Mouse (Mus musculus) cerebellum, postnatal 25 days (tissue): ENCODE results near the gene Zmiz1.

ENCODE experiments used
- DNase-seq, 2 experiments: peaks; one replicate each; pipeline ENCODE4 v3.0.0; 2021; ENCODE audit warnings: mixed read lengths in 2 of 2

Zmiz1 gene

DNA sequence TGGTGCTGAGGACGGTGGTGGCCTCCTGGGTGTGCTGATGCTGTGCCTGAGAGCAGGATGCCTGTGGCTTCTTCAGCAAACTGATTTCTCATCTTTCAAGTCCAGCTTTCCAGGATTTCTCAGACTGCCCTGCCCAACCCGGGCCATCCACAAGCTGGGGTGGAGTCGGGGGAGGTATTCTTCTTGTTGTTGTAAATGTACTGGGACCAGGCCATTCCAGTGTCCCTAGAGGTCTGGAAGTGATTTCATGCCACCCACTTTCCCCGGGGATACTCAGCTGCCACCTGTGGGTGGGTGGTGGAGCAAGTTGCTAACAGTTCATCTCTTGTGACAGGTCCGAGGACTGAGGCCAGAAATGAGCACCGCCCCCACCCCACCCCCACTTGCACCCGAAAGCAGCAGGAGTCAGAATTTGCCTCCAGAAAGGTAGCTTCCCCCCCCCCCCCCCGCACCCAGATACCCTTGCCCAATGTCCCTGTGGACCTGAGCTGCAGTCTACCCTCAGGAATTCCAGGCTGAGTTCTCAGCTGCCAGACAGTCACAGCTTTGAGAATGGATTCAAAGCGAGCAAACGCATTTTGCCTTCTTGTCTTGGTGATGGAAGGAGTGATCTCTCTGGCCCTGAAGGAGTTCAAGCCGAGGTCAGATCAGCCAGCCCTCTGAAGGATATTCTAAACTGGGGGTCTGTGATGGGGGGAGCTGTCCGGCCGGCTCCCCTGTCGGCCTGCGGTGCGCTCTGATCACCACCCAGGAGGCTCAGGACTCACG lies 2.1 kb upstream of the Zmiz1 start:
- peak; percentile 51 to 69 for DNase-seq

DNA sequence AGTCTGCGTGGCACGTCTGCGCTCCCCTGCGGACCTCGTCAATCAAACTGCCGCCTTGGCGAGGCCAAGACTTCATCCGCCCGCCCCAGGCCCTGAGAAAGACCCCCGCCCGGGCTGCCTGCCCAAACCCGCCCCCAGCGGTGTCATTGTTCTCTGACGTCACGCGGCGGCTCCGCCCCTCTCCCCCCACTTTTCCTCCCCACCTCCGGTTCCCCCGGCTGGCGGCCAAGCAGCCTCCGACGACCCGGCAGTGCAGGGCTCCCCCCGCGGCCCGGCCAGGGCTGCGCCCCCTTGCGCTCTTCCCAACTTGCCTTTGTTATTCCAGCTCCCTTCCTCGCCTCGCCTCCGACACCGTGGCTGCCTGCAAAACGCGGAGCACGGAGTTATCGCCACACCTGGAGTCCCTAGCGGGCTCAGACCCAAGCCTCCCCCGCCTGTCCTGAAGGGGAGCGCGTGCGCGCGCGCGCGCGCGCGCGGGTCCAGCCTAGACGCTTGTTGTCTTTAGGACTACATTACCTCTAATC lies 1.5 kb upstream of the Zmiz1 start:
- peak; percentile 99 to 100 for DNase-seq

DNA sequence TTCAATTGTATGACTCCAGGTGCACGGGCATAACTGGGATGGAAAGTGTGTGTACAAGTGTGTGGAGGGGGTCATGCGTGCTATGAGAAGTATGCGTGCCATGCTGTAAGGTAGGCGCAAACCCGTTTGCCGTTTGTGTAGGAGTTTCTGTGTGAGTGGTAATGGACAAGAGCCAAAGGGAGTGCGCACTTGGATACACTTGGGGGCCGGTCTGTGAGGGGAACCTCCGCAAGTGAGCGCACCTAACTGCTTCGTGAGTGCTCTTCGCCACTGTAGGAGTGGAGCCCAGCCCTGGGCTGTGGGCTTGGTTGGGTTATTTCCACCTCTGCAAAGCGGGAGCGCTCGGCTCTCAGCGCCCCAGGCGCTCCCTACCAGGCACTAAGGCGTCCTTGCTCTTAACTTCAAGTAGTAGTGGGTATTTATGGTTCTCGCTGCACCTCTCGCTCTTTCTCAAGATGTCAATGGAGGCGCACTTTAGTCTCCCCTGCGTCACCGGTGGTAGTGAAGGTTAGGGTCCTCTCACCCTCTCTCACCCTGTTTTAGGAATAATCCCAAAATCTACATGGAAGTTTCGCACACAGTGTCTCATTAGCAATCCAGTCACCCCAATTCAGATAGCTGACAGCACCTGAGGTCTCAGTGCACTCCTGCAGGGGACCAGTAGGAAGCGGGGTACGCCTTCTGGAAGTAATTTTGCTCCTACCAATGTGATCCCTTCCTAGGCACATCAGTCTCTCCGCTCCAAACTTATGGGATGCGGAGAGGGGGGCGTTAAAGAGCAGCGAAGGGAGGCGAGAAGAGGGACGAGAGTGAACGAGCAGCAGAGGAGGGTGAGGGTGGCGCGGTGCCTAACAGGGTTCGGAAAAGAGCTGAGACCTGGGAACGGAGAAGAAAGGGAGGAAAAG lies 622 bp upstream of the Zmiz1 start:
- DNase-seq, result peak; percentile 65 to 78

DNA sequence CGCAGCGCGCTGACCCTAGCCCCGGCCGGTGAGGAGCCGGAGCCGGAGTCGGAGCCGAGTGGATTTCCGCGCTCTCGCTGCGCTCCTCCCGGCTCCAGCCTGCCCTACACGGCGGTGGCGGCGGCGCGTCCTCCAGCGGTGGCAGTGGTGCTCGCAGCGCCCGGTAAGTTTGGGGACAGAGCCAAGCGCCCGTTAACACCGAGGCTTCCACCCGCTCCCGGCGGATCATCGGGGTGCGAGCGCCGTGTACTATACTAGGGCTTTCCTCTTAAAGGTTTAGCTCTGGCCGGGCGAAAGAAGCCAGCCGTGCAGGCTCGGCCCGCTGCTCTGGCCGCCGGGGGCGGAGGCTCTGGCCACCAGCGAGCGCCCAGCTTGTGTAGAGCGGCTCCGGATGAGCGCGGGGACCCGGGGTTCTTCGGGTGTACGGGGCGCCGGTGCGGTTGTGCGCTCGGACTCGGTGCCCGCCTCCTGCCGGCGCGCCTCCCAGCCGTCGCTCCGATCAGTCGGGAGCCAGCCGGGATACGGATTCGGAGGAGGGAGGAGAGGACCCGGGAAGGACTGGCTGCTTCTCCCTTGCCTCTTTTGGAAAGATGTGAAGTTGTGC lies 511 bp downstream of the Zmiz1 start:
- peak in 1 of 2 experiments; percentile 72 for DNase-seq

DNA sequence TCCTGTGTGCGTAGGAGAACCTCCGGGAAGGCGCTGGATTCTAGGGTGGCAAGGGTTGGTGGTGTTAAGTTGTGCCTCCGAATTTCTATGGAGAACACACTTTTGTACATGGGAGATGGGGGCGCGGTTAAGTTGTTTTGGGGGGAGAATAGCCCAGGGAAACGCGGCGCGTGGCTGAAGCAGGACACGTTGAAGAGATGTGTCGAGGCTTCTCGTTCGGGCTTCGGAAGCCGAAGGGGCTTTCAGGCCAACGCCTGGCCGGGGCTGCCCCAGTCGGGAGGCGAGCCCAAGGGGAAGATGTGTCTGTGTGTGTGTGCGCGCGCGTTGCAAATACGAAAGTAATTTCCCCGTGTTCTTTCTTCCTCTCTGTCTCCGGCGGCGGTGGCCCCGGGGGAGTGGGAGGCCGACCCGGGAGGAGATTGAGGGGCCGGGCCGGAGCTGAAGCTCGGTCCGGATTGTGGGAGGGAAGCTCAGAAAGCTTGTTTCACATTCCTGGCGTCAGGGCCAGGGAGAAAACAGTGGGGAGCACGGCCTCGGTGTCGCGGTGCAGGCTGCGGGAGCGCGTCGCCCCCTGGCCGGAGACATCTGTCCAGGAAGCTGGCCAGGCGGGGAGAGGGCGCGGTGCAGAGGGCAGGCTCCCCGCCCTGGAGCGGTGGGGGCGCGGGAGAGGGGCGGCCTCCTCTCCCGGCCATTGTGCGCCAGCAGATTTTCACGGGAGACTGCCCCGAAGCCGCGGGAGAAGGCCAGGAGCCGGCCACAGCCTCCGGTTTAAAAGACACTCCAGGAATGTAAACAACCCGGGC lies 1.2 kb downstream of the Zmiz1 start:
- peak; percentile 78 to 80 for DNase-seq

DNA sequence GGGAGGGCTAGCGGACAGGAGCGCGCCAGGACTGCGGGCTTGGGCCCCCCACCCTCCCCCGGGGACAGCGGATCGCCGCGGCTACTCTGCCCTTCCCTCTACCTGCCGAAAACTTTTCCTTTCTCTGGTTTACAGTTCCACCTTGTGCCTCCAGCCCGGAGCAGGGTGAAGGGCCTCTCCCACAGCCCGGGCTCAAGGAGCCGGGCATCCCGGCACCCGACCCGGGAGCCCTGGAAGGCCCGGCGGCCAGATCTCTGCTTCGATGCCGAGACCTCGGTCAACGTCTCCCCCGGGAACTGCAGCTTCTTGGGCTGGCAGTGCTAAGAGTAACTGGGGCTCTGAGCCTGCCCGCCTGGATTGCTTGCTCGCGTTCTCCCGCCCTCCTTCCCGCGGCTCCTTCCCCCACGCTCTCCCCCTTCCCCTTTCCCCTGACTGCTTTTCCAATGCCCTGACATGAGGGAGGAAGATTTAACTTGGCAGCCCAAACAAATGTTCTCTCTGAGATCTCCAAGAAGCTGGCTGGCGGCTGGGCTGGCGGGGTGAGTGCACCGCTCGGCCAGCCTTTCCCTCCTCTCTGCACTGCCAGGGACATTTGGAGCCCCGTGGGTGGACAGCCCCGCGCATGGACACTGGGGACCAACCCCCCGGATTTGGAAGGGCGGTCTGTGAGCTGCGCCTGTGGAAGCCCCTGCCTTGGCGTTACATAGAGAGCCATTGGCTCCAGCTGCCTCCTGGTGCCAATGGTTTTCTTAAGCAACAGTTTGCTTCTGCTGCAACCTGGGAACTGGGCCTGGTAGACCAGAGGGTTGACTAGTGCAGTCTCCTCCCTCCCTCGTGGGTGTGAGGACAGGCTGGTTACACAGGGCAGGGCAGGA lies 2.1 kb downstream of the Zmiz1 start:
- DNase-seq, result peak; percentile 77 to 79

DNA sequence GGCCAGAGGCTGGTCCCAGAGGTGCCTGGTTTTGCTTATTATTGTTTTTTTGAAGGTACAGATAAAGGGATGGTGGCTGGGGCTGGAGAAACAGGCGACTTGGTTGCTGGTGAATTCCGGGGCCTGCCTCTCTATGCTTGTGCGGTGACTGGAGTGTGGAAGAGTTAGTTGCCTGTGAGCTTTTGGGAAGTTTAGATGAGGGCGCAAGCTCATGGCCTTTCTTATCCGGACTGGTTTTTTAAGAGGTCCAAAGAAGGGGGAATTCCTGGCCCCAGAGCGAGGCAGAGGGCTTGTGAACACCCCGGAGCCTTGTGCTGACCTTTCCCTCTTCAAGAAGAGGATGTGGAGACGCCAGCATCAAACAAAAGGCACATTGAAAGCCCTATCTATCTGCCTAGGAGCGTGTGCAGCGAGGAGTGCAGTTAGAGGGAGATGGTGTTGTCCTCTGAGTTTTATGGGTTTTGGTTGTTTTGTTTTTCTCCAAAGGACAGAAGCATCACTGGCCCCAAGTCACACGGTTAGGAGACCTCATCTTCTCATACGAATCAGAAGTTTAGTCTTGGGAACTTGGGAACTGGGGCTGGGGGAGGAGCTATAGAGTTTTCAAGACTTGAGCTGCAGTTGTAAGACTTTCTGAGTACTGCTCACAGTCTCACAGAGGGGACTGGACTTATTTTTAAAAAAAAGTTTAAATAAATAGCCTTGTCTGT lies 2.8 kb downstream of the Zmiz1 start:
- peak in 1 of 2 experiments; percentile 15 for DNase-seq

DNA sequence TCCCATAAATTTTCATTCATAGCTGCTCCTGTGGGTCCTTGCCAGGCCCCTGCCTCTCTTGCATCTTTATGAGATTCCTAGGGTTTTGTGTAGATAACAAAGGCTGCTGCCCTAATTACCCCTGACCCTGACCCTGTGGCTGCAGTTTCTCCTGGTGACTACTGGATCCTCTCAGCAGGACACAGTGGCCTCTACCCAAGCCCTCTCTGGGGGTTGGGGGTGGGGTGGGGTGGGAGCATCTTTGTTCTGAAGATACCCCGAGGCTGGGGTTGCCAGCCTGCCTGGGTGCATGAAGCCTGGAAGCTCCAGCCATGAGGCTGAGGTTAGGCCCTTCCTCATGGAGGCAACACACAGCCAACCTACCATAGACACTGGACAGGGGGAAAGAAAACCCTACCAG lies 4.0 kb downstream of the Zmiz1 start:
- peak; percentile 22 to 24 for DNase-seq

DNA sequence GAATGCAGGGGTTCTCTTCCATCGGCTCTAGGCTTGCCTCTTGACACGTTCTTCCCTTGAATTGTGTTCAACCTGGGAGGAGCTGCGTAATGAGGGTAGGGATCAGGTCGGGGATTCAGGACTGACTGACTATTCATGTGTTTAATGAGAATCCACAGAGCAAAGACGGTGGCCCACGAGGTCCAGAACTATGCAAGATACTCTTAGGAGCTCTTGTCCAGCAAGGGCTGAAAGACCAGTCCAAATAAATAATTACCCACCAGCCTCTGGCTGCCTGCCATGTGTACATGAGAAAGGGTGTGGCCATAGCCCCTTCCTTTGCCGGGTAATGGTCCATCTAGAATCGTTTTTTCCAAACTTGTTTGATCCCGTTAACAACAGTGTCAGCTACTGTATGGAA lies 4.9 kb downstream of the Zmiz1 start:
- peak; percentile 46 to 57 for DNase-seq

DNA sequence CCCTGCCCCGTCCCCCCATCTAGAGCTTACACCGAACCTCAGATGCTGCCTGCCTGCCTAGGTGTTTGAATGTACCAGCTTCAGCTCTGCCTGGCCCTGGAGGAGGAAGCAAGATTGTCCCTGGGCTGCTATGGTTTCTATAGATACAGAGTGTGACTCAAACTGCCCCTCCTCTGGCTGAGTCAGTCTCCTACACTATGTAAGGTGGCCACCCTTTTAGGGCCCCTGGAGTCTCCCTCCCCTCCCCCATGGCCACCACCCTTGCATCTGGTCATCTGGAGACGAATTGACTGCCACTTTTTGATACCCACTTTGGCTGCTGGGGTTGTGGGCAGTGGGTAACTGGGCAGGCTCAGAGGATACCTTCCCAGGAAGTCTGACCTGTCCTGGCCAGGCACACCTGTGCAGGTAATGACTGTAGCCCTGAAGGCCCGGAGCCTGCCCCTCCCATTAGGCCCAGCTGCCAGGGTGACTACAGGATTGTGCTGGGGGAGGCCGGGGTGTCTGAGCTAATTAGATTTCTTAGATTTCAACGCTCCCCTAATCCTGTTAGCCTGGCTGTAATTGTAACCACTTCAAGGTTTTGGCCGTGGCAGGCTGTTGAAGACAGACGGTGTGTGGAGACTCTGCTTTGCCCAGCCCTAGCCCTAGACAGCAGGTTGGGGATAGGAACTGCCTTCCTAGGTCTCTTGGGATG lies 5.8 kb downstream of the Zmiz1 start:
- peak; percentile 25 to 33 for DNase-seq

DNA sequence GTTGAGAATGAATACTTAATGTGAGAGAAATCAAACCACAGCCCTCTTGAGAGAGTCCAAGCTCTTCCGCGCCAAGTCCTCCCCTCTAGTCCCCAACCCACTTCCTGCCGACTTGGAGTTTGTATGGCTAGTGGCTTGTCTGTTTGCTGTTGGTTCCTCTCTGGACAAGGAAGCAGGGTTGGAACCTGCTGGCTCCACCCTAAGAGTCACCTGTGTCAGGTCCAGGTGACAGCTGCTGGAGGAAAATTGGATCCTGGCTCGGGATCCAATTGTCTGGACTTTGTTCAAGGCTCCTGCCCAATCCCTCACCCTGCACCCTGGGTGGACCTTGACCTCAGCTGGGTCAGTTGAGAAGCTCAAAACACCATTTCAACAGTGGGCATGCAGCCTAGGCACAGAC lies 7.4 kb downstream of the Zmiz1 start:
- DNase-seq, result peak; percentile 32 to 43

DNA sequence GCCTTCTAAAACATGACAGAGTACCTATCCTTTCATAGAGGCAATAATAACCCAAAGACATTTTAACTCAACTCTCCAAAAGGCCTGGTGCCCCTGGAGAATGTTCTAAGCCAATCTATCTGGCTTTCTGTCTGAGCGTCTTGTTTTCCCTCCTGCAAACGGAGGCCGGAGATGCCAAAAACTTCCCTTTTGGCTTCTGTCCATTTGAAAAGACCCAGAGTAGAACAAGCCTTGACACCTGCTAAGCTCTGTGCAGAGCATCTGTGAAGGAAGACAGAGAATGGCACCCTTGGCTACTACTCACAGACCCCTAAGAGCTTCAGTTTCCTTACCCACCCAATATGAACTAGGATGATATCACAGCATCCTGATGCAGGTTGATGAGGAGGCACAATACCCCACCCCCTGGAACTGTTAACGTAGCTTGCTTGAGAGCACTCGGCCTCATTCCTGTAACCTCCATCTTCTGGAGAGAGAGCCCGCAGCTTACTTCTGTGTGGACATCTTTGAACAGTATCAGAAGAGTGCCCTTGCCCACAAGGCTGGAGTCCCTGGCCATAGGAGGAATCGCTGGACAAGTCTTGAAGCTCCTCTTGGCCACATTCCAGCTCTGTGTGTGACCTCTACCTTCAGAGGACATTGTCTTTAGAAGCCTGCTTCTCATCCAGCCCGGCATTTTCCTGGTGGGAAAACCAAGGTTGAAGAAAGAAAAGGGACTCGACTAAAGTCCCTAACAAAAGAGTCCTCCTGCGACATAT lies 9.1 kb downstream of the Zmiz1 start:
- peak; percentile 50 to 58 for DNase-seq

DNA sequence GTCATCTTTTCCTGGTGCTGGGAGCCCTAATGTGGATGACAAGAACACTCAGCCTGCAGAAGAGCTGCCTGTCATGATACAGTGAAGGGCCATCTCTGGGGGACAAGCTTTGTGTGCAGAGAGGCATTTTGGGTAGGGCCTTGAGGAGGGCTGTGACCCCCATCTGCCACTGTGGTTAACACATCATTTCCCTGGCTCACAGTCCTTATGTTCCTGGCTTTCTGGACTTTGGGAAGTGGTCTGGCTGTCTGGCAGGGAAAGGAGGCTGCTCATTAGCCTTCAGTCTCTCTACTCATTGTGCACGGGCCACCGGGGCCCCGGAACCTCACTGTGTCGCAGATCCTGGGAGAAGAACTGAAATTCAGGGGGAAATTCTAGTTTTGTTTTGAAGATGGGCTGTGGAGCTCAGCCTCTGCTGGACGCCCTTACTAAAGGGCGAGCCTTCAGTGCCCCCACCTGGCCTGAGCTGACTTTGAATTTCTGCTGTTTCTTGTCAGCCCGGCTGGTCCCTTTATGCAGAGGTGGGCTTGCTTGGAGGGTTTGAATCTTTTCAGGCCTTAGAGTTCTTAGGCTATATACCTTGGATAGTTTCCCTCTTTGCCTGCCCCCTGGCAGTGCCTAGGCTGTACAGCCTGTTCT lies 10.0 kb downstream of the Zmiz1 start:
- peak; percentile 45 to 50 for DNase-seq

DNA sequence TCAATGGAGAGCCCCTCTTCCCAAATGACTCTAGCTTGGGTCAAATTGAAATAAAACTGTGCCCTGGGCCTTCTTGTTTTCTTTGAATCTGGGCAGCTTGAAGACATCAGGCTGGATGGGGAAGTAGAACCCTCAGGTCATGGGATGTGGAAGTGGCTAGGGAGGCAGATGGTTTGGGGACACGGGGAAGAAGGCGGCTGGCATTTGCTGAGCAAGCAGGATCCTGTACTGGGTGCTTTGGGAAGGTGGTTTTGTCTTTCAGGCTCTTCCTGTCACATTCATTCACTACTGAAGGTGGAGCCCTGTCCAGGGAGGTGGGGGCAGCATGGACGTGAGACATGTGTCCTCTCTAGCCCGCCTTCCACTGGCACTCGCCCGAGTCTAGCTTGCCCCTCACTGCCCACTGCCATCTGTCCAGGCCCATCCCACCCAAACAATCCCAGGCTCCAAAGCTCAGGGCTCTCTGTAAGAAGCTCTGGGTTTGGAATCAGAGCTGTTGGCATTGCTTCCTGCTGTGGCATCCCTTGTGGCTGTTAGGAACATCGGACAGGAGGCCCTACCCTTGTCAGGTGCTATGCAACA lies 11.3 kb downstream of the Zmiz1 start:
- DNase-seq, result peak in 1 of 2 experiments; percentile 38

DNA sequence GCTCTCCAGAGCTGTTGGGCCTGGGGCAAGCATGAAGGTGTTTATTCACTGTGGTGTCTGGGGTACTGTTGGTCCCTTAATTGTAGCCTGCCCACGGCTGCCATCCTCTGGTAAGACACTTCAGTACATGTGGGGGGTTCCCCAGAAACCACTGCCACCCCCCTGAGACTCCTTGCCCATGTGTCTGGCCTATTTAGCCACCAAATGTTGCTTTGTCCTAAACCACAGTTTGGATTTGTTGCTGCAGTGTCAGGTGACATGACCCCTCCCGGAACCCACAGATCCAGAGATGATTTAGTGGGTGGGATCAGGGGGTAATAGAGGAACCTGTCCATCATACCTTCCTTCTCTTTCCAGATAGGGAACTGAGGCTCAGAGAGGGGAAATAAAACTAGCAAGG lies 12.1 kb downstream of the Zmiz1 start:
- DNase-seq, result no peak

DNA sequence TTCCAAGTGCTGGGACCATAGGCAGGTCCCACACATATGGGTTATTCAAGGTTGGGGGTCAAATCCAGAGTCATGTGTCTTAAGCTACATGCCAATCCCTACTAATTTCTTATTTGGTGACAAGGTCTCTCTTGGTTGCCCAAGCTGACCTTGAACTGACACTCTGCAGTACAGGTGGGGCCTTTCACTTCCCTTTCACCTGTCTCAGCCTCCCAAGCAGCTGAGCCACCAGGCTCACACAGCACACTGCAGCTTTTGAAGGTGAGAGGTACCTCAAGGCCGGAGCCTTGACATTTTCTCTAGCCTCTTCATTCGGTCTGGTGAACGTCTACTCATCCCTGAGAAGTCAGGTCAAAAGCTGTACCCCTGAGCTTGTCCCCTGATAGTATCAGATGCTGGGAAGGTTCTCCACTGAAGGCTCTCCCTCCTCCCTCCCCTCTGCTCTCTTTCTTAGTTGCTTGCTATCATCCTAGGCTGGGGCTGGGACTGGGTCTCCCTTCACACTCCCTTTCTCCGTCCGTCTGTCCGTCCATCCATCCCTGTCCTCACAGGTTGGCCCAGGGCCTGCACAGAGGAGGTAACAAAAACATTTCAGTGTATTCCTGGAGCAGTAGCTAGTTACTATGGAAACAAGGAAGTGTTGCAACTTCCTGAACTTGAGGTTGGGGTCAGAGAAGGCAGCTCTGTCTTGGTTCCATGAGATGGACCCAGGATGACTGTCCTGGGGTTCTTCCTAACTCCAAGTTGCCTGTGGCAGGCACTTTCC lies 13.3 kb downstream of the Zmiz1 start:
- DNase-seq, result no peak

DNA sequence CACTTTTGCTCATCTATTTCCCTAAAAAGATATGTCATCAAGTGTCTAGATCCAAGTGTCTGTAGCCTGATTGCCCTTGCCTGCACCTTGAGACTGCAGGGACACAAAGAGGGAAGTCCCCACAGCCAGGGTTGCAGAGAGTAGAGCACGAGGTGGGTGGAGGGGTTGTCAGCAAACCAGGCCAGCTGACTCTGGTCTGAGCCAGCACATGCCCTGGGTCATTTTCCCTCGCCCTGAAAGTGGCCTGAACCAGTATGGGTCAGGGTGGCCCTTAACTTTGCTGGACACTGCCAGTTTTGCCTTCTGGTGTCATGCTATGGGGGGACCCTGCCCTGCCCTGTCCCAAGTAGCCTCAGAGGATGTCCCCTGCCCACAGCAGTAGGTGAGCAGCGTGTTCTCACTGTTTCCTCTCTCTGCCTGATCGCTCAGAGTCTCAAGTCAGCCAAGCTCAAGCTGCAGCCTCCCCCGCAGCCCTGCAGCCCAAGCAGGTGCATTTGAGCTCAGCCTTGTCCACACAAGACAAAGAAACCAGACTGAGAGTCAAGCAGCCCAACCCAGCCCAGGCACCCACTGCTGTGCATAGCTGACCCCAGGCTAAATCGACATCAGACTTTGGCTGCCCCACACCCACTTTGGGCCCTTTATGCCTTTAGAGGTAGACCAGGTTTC lies 14.1 kb downstream of the Zmiz1 start:
- DNase-seq, result peak in 1 of 2 experiments; percentile 53
